Mouse (Mus musculus): ENCODE measurements at regions not wholly inside any gene's neighbourhood (a gene's known extent, or its start where the extent isn't known, plus 50 kb on each side); places are given as distances from the start of the nearest gene placed in this dataset.

- DNase-seq (ENCODE audit: low spot score): peak; percentile 66
Measured at GRCm38 (mm10) chr14:76681581-76682377, 125.1 kb upstream of the Serp2 start.

GRCm38 (mm10) chr14:76678512-76679134 is 121.9 kb upstream of the Serp2 start:
- DNase-seq (ENCODE audit: low spot score): no peak

GRCm38 (mm10) chr14:76674949-76675348 is 118.3 kb upstream of the Serp2 start:
- DNase-seq (ENCODE audit: low spot score): no peak

GRCm38 (mm10) chr14:76673671-76674331 is 117.1 kb upstream of the Serp2 start:
- peak; percentile 63 for DNase-seq (ENCODE audit: low spot score)

GRCm38 (mm10) chr14:76672899-76673298 is 116.2 kb upstream of the Serp2 start:
- no peak for DNase-seq (ENCODE audit: low spot score)

GRCm38 (mm10) chr14:76672442-76672841 is 115.8 kb upstream of the Serp2 start:
- DNase-seq (ENCODE audit: low spot score): no peak

GRCm38 (mm10) chr14:76671023-76671422 is 114.3 kb upstream of the Serp2 start:
- DNase-seq (ENCODE audit: low spot score): no peak

GRCm38 (mm10) chr14:76665754-76666371 is 109.2 kb upstream of the Serp2 start:
- DNase-seq (ENCODE audit: low spot score): no peak

GRCm38 (mm10) chr14:76664586-76665508 is 108.2 kb upstream of the Serp2 start:
- no peak for DNase-seq (ENCODE audit: low spot score)

GRCm38 (mm10) chr14:76663816-76664215 is 107.1 kb upstream of the Serp2 start:
- no peak for DNase-seq (ENCODE audit: low spot score)

- no peak for DNase-seq (ENCODE audit: low spot score)
Measured at GRCm38 (mm10) chr14:76662871-76663270, 106.2 kb upstream of the Serp2 start.

- no peak for DNase-seq (ENCODE audit: low spot score)
Measured at GRCm38 (mm10) chr14:76660906-76661305, 104.2 kb upstream of the Serp2 start.

- DNase-seq (ENCODE audit: low spot score): no peak
Measured at GRCm38 (mm10) chr14:76658952-76659502, 102.3 kb upstream of the Serp2 start.

GRCm38 (mm10) chr14:76657784-76658610 is 101.3 kb upstream of the Serp2 start:
- peak; percentile 42 for DNase-seq (ENCODE audit: low spot score)

- DNase-seq (ENCODE audit: low spot score): no peak
Measured at GRCm38 (mm10) chr14:76657375-76657774, 100.7 kb upstream of the Serp2 start.

- DNase-seq (ENCODE audit: low spot score): no peak
Measured at GRCm38 (mm10) chr14:76652356-76653126, 95.9 kb upstream of the Serp2 start.

- DNase-seq (ENCODE audit: low spot score): no peak
Measured at GRCm38 (mm10) chr14:76651096-76651495, 94.4 kb upstream of the Serp2 start.

GRCm38 (mm10) chr14:76649927-76650326 is 93.2 kb upstream of the Serp2 start:
- no peak for DNase-seq (ENCODE audit: low spot score)

- no peak for DNase-seq (ENCODE audit: low spot score)
Measured at GRCm38 (mm10) chr14:76644716-76645115, 88.0 kb upstream of the Serp2 start.

Data from heart, adult 8-10 months (tissue).